Mouse (Mus musculus) megakaryocyte, embryonic 14.5 days (primary cell): ENCODE results near the gene Sh2d5.

Source experiments
- FLI1 ChIP-seq: IDR thresholded peaks from 2 replicates; pipeline ENCODE4 v1.6.1; 2012; ENCODE audit warnings: low read length, inconsistent platforms, mixed read lengths
- GATA1 ChIP-seq: IDR thresholded peaks from 3 replicates; pipeline ENCODE4 v1.6.1; 2012; ENCODE audit warnings: mixed read lengths, low read length, inconsistent platforms, borderline replicate concordance

DNA sequence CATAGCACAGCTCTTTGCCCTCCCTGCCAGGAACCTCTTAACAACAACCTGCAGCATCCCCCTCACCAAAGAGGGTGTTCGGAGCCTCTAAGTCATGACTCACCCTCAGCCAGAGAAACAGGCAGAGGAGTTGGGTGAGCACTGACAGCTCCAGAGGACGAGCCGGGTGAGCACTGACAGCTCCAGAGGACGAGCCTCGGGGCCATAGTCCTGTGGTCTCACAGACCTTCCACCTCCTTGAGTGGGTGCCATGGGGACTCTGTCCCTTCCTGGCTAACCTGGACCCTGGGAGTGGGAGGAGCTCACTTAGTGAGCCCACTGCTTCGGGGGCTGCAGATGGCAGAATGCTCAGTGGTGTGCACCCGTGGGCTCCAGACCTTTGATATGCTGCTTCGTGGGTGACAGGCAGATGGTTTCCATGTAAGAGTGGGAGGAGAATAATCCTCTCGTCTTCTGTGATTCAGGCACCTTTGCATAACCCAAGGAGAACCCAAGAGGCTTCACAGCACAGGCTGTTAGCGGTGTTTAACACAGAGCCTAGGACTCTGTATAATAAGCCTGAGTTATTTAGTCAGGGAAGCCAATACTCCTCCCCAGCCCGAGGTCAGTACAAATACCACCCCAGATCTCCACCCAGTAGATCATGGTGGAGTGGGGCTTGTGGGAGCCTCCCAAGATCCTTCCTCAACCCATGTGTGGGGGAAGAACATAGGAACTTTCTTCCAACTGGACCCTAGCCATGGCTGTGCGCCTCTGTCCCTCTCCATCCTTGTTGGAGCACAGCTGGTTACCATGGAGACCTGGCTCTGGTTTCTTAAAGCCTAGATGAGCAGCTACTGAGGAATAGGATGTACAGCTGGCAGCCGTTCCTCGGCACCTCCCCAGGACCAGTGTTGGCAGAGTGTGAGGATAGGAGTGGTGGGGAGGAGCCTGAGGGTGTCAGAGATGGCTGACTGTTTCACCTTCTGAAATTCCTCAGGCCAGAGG, 22.1 kb downstream of the Sh2d5 start:
- TF ChIP-seq GATA1 (no peak), FLI1 (no peak)
